Mouse (Mus musculus) kidney, postnatal 36 days (tissue): Measurements from ENCODE around the gene Sntg2.

ENCODE experiments used
- DNase-seq, 2 experiments: peaks; one replicate each; pipeline ENCODE4 v3.0.0; 2021 to 2022; ENCODE audit warnings: mixed read lengths in 2 of 2

The Sntg2 gene

GRCm38 (mm10) chr12:30272242-30272985, 100.8 kb downstream of the Sntg2 start:
- DNase-seq, result no peak

GRCm38 (mm10) chr12:30264206-30264605, 109.0 kb downstream of the Sntg2 start:
- no peak for DNase-seq

GRCm38 (mm10) chr12:30261187-30261586, 112.0 kb downstream of the Sntg2 start:
- DNase-seq, result no peak

- no peak for DNase-seq
These were observed 114.5 kb downstream of the Sntg2 start for GRCm38 (mm10) chr12:30258641-30259040.

GRCm38 (mm10) chr12:30257664-30258063, 115.5 kb downstream of the Sntg2 start:
- DNase-seq, result no peak

GRCm38 (mm10) chr12:30256207-30256606, 117.0 kb downstream of the Sntg2 start:
- no peak for DNase-seq

GRCm38 (mm10) chr12:30254581-30254980, 118.6 kb downstream of the Sntg2 start:
- no peak for DNase-seq

GRCm38 (mm10) chr12:30252381-30252780, 120.8 kb downstream of the Sntg2 start:
- peak in 1 of 2 experiments; percentile 6 for DNase-seq

- DNase-seq, result no peak
These were observed 121.8 kb downstream of the Sntg2 start for GRCm38 (mm10) chr12:30251283-30251829.

GRCm38 (mm10) chr12:30249068-30249467, 124.1 kb downstream of the Sntg2 start:
- DNase-seq, result no peak

GRCm38 (mm10) chr12:30246286-30246945, 126.8 kb downstream of the Sntg2 start:
- DNase-seq, result peak; percentile 12 to 33

- peak in 1 of 2 experiments; percentile 48 for DNase-seq
These were observed 129.0 kb downstream of the Sntg2 start for GRCm38 (mm10) chr12:30244194-30244593.

GRCm38 (mm10) chr12:30240891-30241290, 132.3 kb downstream of the Sntg2 start:
- DNase-seq, result no peak

- no peak for DNase-seq
These were observed 138.2 kb downstream of the Sntg2 start for GRCm38 (mm10) chr12:30234940-30235339.

GRCm38 (mm10) chr12:30228004-30228403, 145.2 kb downstream of the Sntg2 start:
- no peak for DNase-seq

- DNase-seq, result no peak
These were observed 146.9 kb downstream of the Sntg2 start for GRCm38 (mm10) chr12:30226247-30226646.

- DNase-seq, result no peak
These were observed 156.3 kb downstream of the Sntg2 start for GRCm38 (mm10) chr12:30216762-30217441.

GRCm38 (mm10) chr12:30214761-30215160, 158.4 kb downstream of the Sntg2 start:
- DNase-seq, result no peak

- no peak for DNase-seq
These were observed 162.8 kb downstream of the Sntg2 start for GRCm38 (mm10) chr12:30210388-30210787.

- DNase-seq, result no peak
These were observed 164.6 kb downstream of the Sntg2 start for GRCm38 (mm10) chr12:30208527-30208926.

GRCm38 (mm10) chr12:30208087-30208486, 165.1 kb downstream of the Sntg2 start:
- no peak for DNase-seq

- no peak for DNase-seq
These were observed 168.7 kb downstream of the Sntg2 start for GRCm38 (mm10) chr12:30204457-30204856.

- no peak for DNase-seq
These were observed 170.4 kb downstream of the Sntg2 start for GRCm38 (mm10) chr12:30202763-30203162.
